9 mouse cellular contexts compared by ENCODE assay signal in genomic region chr9:58280259-58281109, GRCm38 (mm10). TPM values are rescaled to one million over a fixed set of nuclear protein-coding genes. Genes with fewer than 3 reads are reported as not detected.
A peak's percentile ranks its signal among the peaks of the same experiment; 100 is the strongest.
DNase-seq lines count a peak whose midpoint lies in the region; ATAC-seq and TF ChIP-seq lines count a peak whose summit lies in the region.
"Had no signal": no experiment of that assay in that cellular context is flagged by ENCODE, and none has a peak within 500 bp of the region (broad histone marks: within the 10 kb centered on the region; RNA-seq: fewer than 3 reads in every experiment).

No protein-coding gene starts in this region.

- no peak; a peak in 1 of 4 replicates for TF ChIP-seq EP300 in MEL (IDR thresholded peaks at IDR 0.05; ENCODE audit: low read depth in 1 of 2, low read length in 2 of 2)

- H3K9ac ChIP-seq in MEL (ENCODE audit: control insufficient read depth, low read depth, low read length, poor library complexity, severe bottlenecking), result no peak overlapping the region
- H3K9ac ChIP-seq in forebrain, embryonic 16.5 days (replicated peaks; ENCODE audit: low read depth, low read length), result no peak overlapping the region
- H3K9ac ChIP-seq: liver, embryonic 15.5 days had no signal

- 36% methylated on average over 9 of the region's 9 CpGs for WGBS in forebrain, embryonic 16.5 days
- 28% methylated on average over 9 of the region's 9 CpGs for WGBS in lung, adult 2 months

- H3K36me3 ChIP-seq in MEL (ENCODE audit: control insufficient read depth in 1 of 2, insufficient read depth in 2 of 2, low read length in 2 of 2), result peaks cover 0 to 17% of the 10 kb centered on the region in 2 experiments; a peak in 2 of 4 replicates
- H3K36me3 ChIP-seq in forebrain, embryonic 16.5 days (ENCODE audit: control insufficient read depth, insufficient read depth), result no peaks in the 10 kb centered on the region
- H3K36me3 ChIP-seq: liver, embryonic 15.5 days had no signal

- H3K79me2 ChIP-seq in MEL (ENCODE audit: control insufficient read depth, insufficient read depth, low read length, poor library complexity), result no peaks in the 10 kb centered on the region

- peak; percentile 71 for ATAC-seq in forebrain, embryonic 16.5 days
- peak; percentile 71 to 75 for ATAC-seq in hematopoietic stem cell, adult 5-6 weeks (replicated peaks in 1 of 2; ENCODE audit: insufficient read depth in 1 of 2, low FRiP score in 2 of 2, low TSS enrichment in 1 of 2, low read depth in 1 of 2, poor library complexity in 2 of 2, severe bottlenecking in 2 of 2)
- peak; percentile 89 for ATAC-seq in neutrophil, adult 5-6 weeks (ENCODE audit: extremely low read depth, insufficient number of reproducible peaks, low FRiP score, poor library complexity, severe bottlenecking)

- no peak for TF ChIP-seq POLR2A in MEL (IDR thresholded peaks at IDR 0.05; ENCODE audit: control insufficient read depth in 1 of 2, insufficient read depth in 1 of 2, low read depth in 1 of 2, low read length in 2 of 2, poor library complexity in 1 of 2)
- TF ChIP-seq POLR2A in lung, adult 2 months (IDR thresholded peaks at IDR 0.05; ENCODE audit: borderline replicate concordance, extremely low read depth, low read depth, low read length), result no peak

- H3K27me3 ChIP-seq in MEL (ENCODE audit: control insufficient read depth in 1 of 2, insufficient read depth in 2 of 2, low read length in 2 of 2), result peaks cover 0 to 2% of the 10 kb centered on the region in 2 experiments; a peak in 3 of 4 replicates
- no peaks in the 10 kb centered on the region for H3K27me3 ChIP-seq in forebrain, embryonic 16.5 days (replicated peaks; ENCODE audit: control insufficient read depth, insufficient read depth, low read length)
- H3K27me3 ChIP-seq: liver, embryonic 15.5 days had no signal

- peak; percentile 95 for DNase-seq in MEL (ENCODE audit: low read depth, low spot score)
- DNase-seq in c-Kit-positive CD71-positive TER-119-positive erythroid progenitor cells, embryonic 14.5 days (ENCODE audit: low spot score), result peak; percentile 86
- peak; percentile 53 to 81 for DNase-seq in layer of hippocampus, adult 18-20 months (ENCODE audit: low spot score in 2 of 2)
- DNase-seq in lung, adult 2 months, result peak; percentile 52
- DNase-seq in thymus, postnatal 0 days (ENCODE audit: low spot score), result peak; percentile 91

- TF ChIP-seq RAD21 in MEL (IDR thresholded peaks at IDR 0.05; ENCODE audit: low read depth, low read length), result peak; percentile 86

- peaks cover 5 to 12% of the 10 kb centered on the region in 2 experiments for H3K4me1 ChIP-seq in MEL (ENCODE audit: control insufficient read depth in 1 of 2, insufficient read depth in 2 of 2, low read length in 2 of 2)
- peaks cover 8% of the 10 kb centered on the region for H3K4me1 ChIP-seq in forebrain, embryonic 16.5 days (replicated peaks; ENCODE audit: control insufficient read depth, insufficient read depth, low read length)
- H3K4me1 ChIP-seq in lung, adult 2 months (ENCODE audit: control insufficient read depth, insufficient read depth, low read length), result peaks cover 6% of the 10 kb centered on the region

- H3K27ac ChIP-seq in MEL (ENCODE audit: control insufficient read depth, low read depth, low read length), result no peak overlapping the region
- no peak overlapping the region for H3K27ac ChIP-seq in forebrain, embryonic 16.5 days (ENCODE audit: low read length)
- H3K27ac ChIP-seq: liver, embryonic 15.5 days had no signal

- H3K9me3 ChIP-seq in MEL (replicated peaks; ENCODE audit: insufficient read depth, low read length), result no peaks in the 10 kb centered on the region
- no peaks in the 10 kb centered on the region for H3K9me3 ChIP-seq in forebrain, embryonic 16.5 days (ENCODE audit: control insufficient read depth, low read length)
- H3K9me3 ChIP-seq: liver, embryonic 15.5 days had no signal

- peak; percentile 61 to 97 (median 88) for TF ChIP-seq CTCF in MEL (IDR thresholded peaks at IDR 0.05 in 2 of 3, conservative IDR thresholded peaks at IDR 0.05 in 1 of 3; ENCODE audit: control insufficient read depth in 1 of 3, insufficient read depth in 1 of 3, low read depth in 2 of 3, low read length in 3 of 3, poor library complexity in 1 of 3, severe bottlenecking in 1 of 3)
- TF ChIP-seq CTCF in lung, adult 2 months (IDR thresholded peaks at IDR 0.05; ENCODE audit: insufficient read depth, low read length), result peak; percentile 50

- peak overlapping the region; percentile 26; a peak in 2 of 4 replicates for H3K4me3 ChIP-seq in MEL (ENCODE audit: control insufficient read depth in 1 of 2, insufficient read depth in 1 of 2, low read depth in 2 of 2, low read length in 2 of 2)
- no peak overlapping the region for H3K4me3 ChIP-seq in forebrain, embryonic 16.5 days (replicated peaks; ENCODE audit: low read length)
- no peak overlapping the region for H3K4me3 ChIP-seq in lung, adult 2 months (replicated peaks; ENCODE audit: extremely low read depth, low read depth, low read length)
- H3K4me3 ChIP-seq: liver, embryonic 15.5 days had no signal

- H3K4me2 ChIP-seq in forebrain, embryonic 16.5 days (ENCODE audit: low read length), result no peak overlapping the region
- H3K4me2 ChIP-seq: liver, embryonic 15.5 days had no signal

TF ChIP-seq in MEL, 35 proteins besides CTCF, POLR2A, EP300 and RAD21 (continues in another document):
- TF ChIP-seq POLR2AphosphoS5 (IDR thresholded peaks at IDR 0.05; ENCODE audit: borderline replicate concordance, low read depth, low read length) (no peak), JUND (IDR thresholded peaks at IDR 0.05; ENCODE audit: low read depth, low read length) (peak; percentile 66; the same call in 1 of the 2 replicates), USF1 (IDR thresholded peaks at IDR 0.05; ENCODE audit: low read depth, low read length) (no peak), GABPA (IDR thresholded peaks at IDR 0.05; ENCODE audit: low read depth, low read length) (no peak), NRF1 (IDR thresholded peaks at IDR 0.05; ENCODE audit: insufficient read depth, low read depth, low read length, poor library complexity, severe bottlenecking) (0 out of 2 replicates have a peak, but pooled peaks have one; percentile 11), RCOR1 (IDR thresholded peaks at IDR 0.05; ENCODE audit: low read depth, low read length) (peak; percentile 33; the same call in 1 of the 2 replicates), POLR2AphosphoS2 (IDR thresholded peaks at IDR 0.05; ENCODE audit: low read length) (no peak), TAL1 (IDR thresholded peaks at IDR 0.05; ENCODE audit: low read length) (no peak), ELF1 (IDR thresholded peaks at IDR 0.05; ENCODE audit: low read depth, low read length) (peak; percentile 19; the same call in 1 of the 2 replicates), SMC3 (IDR thresholded peaks at IDR 0.05; ENCODE audit: low read depth, low read length) (peak; percentile 85), ZMIZ1 (IDR thresholded peaks at IDR 0.05; ENCODE audit: low read depth, low read length) (no peak), MEF2A (IDR thresholded peaks at IDR 0.05; ENCODE audit: extremely low read depth, insufficient replicate concordance, low read depth, low read length, poor library complexity, severe bottlenecking) (no peak), SIN3A (IDR thresholded peaks at IDR 0.05; ENCODE audit: low read length) (peak; percentile 55; the same call in 1 of the 2 replicates), ZKSCAN1 (IDR thresholded peaks at IDR 0.05; ENCODE audit: low read depth, low read length) (no peak), KAT2A (conservative IDR thresholded peaks at IDR 0.05; ENCODE audit: low read depth, low read length) (no peak), TCF12 (IDR thresholded peaks at IDR 0.05; ENCODE audit: low read depth, low read length) (no peak), MAX (IDR thresholded peaks at IDR 0.05; ENCODE audit: low read length) (no peak), MAFK (IDR thresholded peaks at IDR 0.05; ENCODE audit: borderline replicate concordance, low read depth, low read length) (no peak), UBTF (IDR thresholded peaks at IDR 0.05; ENCODE audit: borderline replicate concordance, insufficient read depth, low read depth, low read length) (no peak), GATA1 (IDR thresholded peaks at IDR 0.05; ENCODE audit: low read depth, low read length) (0 out of 2 replicates have a peak, but pooled peaks have one; percentile 3)

RNA-seq across cellular contexts. Expression of gene Stoml1, which starts 27.5 kb away (rescaled TPM):
- total RNA-seq in MEL (2012; rRNA removed), result 5.9 and 6.4 TPM in 2 replicates
- polyA plus RNA-seq in MEL (2012; ENCODE audit: insufficient read depth in 1 of 2, insufficient read length in 2 of 2, low read depth in 1 of 2, low replicate concordance in 2 of 2, missing spikeins in 1 of 2), result 1 to 10 TPM in 1 of 2 experiments, not detected in 1; 8.7 TPM
- polyA plus RNA-seq in forebrain, embryonic 16.5 days (2015; fragmentation: Nextera tagmentation; extraction: Ambion mirVana), result 104 and 120 TPM in 2 replicates
- 11.4 and 13.2 TPM in 2 replicates for total RNA-seq in hematopoietic stem cell, adult 5-6 weeks (2017)
- total RNA-seq in layer of hippocampus, adult 18-20 months (2021), result 10 to 100 TPM; 77.5 to 80.3 TPM
- 38.8 and 52.2 TPM in 2 replicates for polyA plus RNA-seq in lung, adult 2 months (2012; rRNA removed)
- 32.3 and 37.6 TPM in 2 replicates for total RNA-seq in neutrophil, adult 5-6 weeks (2017)
- 48.3 and 55.1 TPM in 2 replicates for polyA plus RNA-seq in thymus, postnatal 0 days (2015; fragmentation: Nextera tagmentation; extraction: Ambion mirVana)

RNA-seq across cellular contexts. Expression of gene Pml, which starts 30.9 kb away (rescaled TPM):
- total RNA-seq in MEL (2012; rRNA removed), result 19.3 and 25.2 TPM in 2 replicates
- 10 to 100 TPM in 1 of 2 experiments, not detected in 1; 56.6 TPM for polyA plus RNA-seq in MEL (2012; ENCODE audit: insufficient read depth in 1 of 2, insufficient read length in 2 of 2, low read depth in 1 of 2, low replicate concordance in 2 of 2, missing spikeins in 1 of 2)
- polyA plus RNA-seq in forebrain, embryonic 16.5 days (2015; fragmentation: Nextera tagmentation; extraction: Ambion mirVana), result 7.4 and 8.1 TPM in 2 replicates
- total RNA-seq in hematopoietic stem cell, adult 5-6 weeks (2017), result 24.5 and 32.5 TPM in 2 replicates
- total RNA-seq in layer of hippocampus, adult 18-20 months (2021), result 10 to 100 TPM; 13.2 to 15.8 TPM
- polyA plus RNA-seq in lung, adult 2 months (2012; rRNA removed), result 24.0 and 29.6 TPM in 2 replicates
- total RNA-seq in neutrophil, adult 5-6 weeks (2017), result 91.2 and 103 TPM in 2 replicates
- 17.8 and 18.3 TPM in 2 replicates for polyA plus RNA-seq in thymus, postnatal 0 days (2015; fragmentation: Nextera tagmentation; extraction: Ambion mirVana)

RNA-seq across cellular contexts. Expression of gene Loxl1, which starts 32.5 kb away (rescaled TPM):
- not detected in 2 replicates for total RNA-seq in MEL (2012; rRNA removed)
- not detected for polyA plus RNA-seq in MEL (2012; ENCODE audit: insufficient read depth in 1 of 2, insufficient read length in 2 of 2, low read depth in 1 of 2, low replicate concordance in 2 of 2, missing spikeins in 1 of 2)
- 11.5 and 14.7 TPM in 2 replicates for polyA plus RNA-seq in forebrain, embryonic 16.5 days (2015; fragmentation: Nextera tagmentation; extraction: Ambion mirVana)
- total RNA-seq in hematopoietic stem cell, adult 5-6 weeks (2017), result 0.25 TPM in 1 of 2 replicates, not detected in the other
- 1 to 10 TPM; 2.5 to 3.2 TPM for total RNA-seq in layer of hippocampus, adult 18-20 months (2021)
- 231 and 235 TPM in 2 replicates for polyA plus RNA-seq in lung, adult 2 months (2012; rRNA removed)
- not detected in 2 replicates for total RNA-seq in neutrophil, adult 5-6 weeks (2017)
- 4.3 and 4.7 TPM in 2 replicates for polyA plus RNA-seq in thymus, postnatal 0 days (2015; fragmentation: Nextera tagmentation; extraction: Ambion mirVana)

Comparison
In these comparisons a context has a peak if more than half of its experiments do, and no peak if none do; other contexts are left out.
1. H3K4me3 ChIP-seq: peak in MEL (2 of 2); none in forebrain, embryonic 16.5 days (single experiment) and lung, adult 2 months (single experiment).
2. Peak in every context shown above with its lines, with median percentiles within 50 percentile points of each other: DNase-seq and ATAC-seq.